Mouse (Mus musculus): ENCODE results near the gene Tmem14a. TPM values are rescaled to one million over a fixed set of nuclear protein-coding genes. Genes with fewer than 3 reads are reported as not detected.

Tmem14a gene
- polyA plus RNA-seq, 1 experiment from 2014 or later, result 16.2 TPM

- H3K4me2 ChIP-seq (ENCODE audit: low read length), result no peak overlapping the region
- no peak overlapping the region for H3K9ac ChIP-seq (replicated peaks; ENCODE audit: low read length)
- no peaks in the 10 kb centered on the region for H3K9me3 ChIP-seq (ENCODE audit: control insufficient read depth, low read length)
- H3K4me3 ChIP-seq (replicated peaks; ENCODE audit: low read depth, low read length), result no peak overlapping the region
- H3K4me1 ChIP-seq (ENCODE audit: control insufficient read depth, insufficient read depth, low read length), result no peaks in the 10 kb centered on the region
- ATAC-seq (ENCODE audit: low FRiP score, low TSS enrichment) (no peak), DNase-seq (no peak)
- 91% methylated on average over 9 of the region's 9 CpGs for WGBS
- H3K27ac ChIP-seq (replicated peaks; ENCODE audit: low read depth, low read length), result no peak overlapping the region
- H3K27me3 ChIP-seq (ENCODE audit: control insufficient read depth, insufficient read depth, low read length), result no peaks in the 10 kb centered on the region
- no peaks in the 10 kb centered on the region for H3K36me3 ChIP-seq (ENCODE audit: control insufficient read depth, insufficient read depth, low read length)
Observed at GRCm38 (mm10) chr1:21248560-21249390, 30.4 kb downstream of the Tmem14a start.

DNA sequence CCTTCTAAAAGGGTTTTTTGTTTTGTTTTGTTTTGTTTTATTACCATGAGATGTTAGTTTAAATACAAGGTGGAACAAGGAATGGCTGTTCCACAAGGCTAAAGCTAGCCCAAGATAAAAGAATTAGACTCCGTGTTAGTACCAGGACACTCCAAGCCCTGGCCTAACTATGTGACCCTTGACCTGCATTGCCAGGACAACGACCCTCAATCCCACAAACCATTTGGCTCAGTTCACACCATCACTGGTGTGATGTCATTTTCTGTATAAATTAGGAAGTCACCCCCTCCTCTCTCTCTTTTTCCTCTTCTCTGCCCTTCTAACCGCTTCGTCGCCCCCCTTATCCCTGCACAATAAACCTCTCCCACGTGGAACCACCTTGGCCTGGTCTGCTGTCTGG lies 33.3 kb downstream of the Tmem14a start:
- no peak for DNase-seq
- no peaks in the 10 kb centered on the region for H3K4me1 ChIP-seq (ENCODE audit: control insufficient read depth, insufficient read depth, low read length)
- 36% methylated on average over 6 of the region's 6 CpGs for WGBS
- ATAC-seq (ENCODE audit: low FRiP score, low TSS enrichment), result no peak
- H3K27me3 ChIP-seq (ENCODE audit: control insufficient read depth, insufficient read depth, low read length), result no peaks in the 10 kb centered on the region
- H3K9me3 ChIP-seq (ENCODE audit: control insufficient read depth, low read length), result no peaks in the 10 kb centered on the region
- H3K9ac ChIP-seq (replicated peaks; ENCODE audit: low read length), result no peak overlapping the region
- H3K4me3 ChIP-seq (replicated peaks; ENCODE audit: low read depth, low read length), result no peak overlapping the region
- H3K4me2 ChIP-seq (ENCODE audit: low read length), result no peak overlapping the region
- no peaks in the 10 kb centered on the region for H3K36me3 ChIP-seq (ENCODE audit: control insufficient read depth, insufficient read depth, low read length)
- no peak overlapping the region for H3K27ac ChIP-seq (replicated peaks; ENCODE audit: low read depth, low read length)

DNA sequence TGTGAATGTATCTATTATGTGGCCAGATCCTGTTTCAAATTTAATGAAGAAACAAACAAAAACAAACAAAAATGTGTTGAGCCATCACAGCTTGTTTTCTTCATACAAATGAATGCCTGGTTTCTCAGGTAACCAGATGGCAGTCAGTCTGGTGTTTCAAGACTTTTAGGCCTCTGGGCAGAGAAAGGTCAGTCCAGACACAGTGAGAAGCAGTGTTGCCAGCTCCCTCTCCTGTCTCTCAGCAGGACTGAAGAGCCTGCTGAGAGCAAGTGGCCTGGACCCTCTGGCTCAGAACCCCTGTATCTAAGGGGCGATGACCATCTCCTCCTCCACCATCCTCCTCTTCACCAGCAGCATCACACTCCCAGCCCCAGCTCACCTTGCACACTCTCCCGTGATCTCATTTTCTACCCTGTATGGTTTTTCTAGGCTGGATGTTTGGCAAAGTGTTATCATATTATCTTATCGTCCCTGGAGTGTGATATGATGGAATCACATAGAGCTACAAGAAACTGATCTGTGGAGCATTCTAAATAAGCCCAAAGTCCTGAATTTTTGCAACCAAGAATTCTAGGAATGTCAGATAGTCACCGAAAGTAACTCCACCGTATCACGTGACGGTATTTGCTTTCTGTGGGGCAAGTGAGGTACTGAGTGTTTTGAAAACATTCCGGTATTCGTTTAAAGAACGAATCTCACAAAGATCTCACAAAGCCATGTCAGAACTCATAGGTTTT lies 34.4 kb downstream of the Tmem14a start:
- H3K9ac ChIP-seq (replicated peaks; ENCODE audit: low read length), result no peak overlapping the region
- no peak overlapping the region for H3K4me3 ChIP-seq (replicated peaks; ENCODE audit: low read depth, low read length)
- no peak overlapping the region for H3K4me2 ChIP-seq (ENCODE audit: low read length)
- no peaks in the 10 kb centered on the region for H3K27me3 ChIP-seq (ENCODE audit: control insufficient read depth, insufficient read depth, low read length)
- ATAC-seq (ENCODE audit: low FRiP score, low TSS enrichment), result no peak
- no peak for DNase-seq
- no peaks in the 10 kb centered on the region for H3K4me1 ChIP-seq (ENCODE audit: control insufficient read depth, insufficient read depth, low read length)
- no peaks in the 10 kb centered on the region for H3K9me3 ChIP-seq (ENCODE audit: control insufficient read depth, low read length)
- no peak overlapping the region for H3K27ac ChIP-seq (replicated peaks; ENCODE audit: low read depth, low read length)
- 88% methylated on average over 10 of the region's 10 CpGs for WGBS
- no peaks in the 10 kb centered on the region for H3K36me3 ChIP-seq (ENCODE audit: control insufficient read depth, insufficient read depth, low read length)

GRCm38 (mm10) chr1:21253303-21253650 lies 34.9 kb downstream of the Tmem14a start:
- Histone ChIP-seq H3K4me3 (replicated peaks; ENCODE audit: low read depth, low read length) (no peak overlapping the region), H3K27ac (replicated peaks; ENCODE audit: low read depth, low read length) (no peak overlapping the region), H3K27me3 (ENCODE audit: control insufficient read depth, insufficient read depth, low read length) (no peaks in the 10 kb centered on the region), H3K4me2 (ENCODE audit: low read length) (no peak overlapping the region), H3K36me3 (ENCODE audit: control insufficient read depth, insufficient read depth, low read length) (no peaks in the 10 kb centered on the region), H3K4me1 (ENCODE audit: control insufficient read depth, insufficient read depth, low read length) (no peaks in the 10 kb centered on the region), H3K9me3 (ENCODE audit: control insufficient read depth, low read length) (no peaks in the 10 kb centered on the region), H3K9ac (replicated peaks; ENCODE audit: low read length) (no peak overlapping the region)
- DNase-seq (no peak), ATAC-seq (ENCODE audit: low FRiP score, low TSS enrichment) (no peak)
- 89% methylated on average over 1 of the region's 1 CpGs for WGBS

GRCm38 (mm10) chr1:21253856-21254255 lies 35.5 kb downstream of the Tmem14a start:
- H3K27ac ChIP-seq (replicated peaks; ENCODE audit: low read depth, low read length), result no peak overlapping the region
- H3K4me1 ChIP-seq (ENCODE audit: control insufficient read depth, insufficient read depth, low read length), result no peaks in the 10 kb centered on the region
- no peaks in the 10 kb centered on the region for H3K27me3 ChIP-seq (ENCODE audit: control insufficient read depth, insufficient read depth, low read length)
- H3K4me3 ChIP-seq (replicated peaks; ENCODE audit: low read depth, low read length), result no peak overlapping the region
- no peaks in the 10 kb centered on the region for H3K9me3 ChIP-seq (ENCODE audit: control insufficient read depth, low read length)
- DNase-seq (no peak), ATAC-seq (ENCODE audit: low FRiP score, low TSS enrichment) (no peak)
- 88% methylated on average over 4 of the region's 4 CpGs for WGBS
- no peak overlapping the region for H3K9ac ChIP-seq (replicated peaks; ENCODE audit: low read length)
- no peaks in the 10 kb centered on the region for H3K36me3 ChIP-seq (ENCODE audit: control insufficient read depth, insufficient read depth, low read length)
- H3K4me2 ChIP-seq (ENCODE audit: low read length), result no peak overlapping the region

GRCm38 (mm10) chr1:21255625-21256345 lies 37.4 kb downstream of the Tmem14a start:
- ATAC-seq (ENCODE audit: low FRiP score, low TSS enrichment) (no peak), DNase-seq (no peak)
- Histone ChIP-seq H3K4me1 (ENCODE audit: control insufficient read depth, insufficient read depth, low read length) (no peaks in the 10 kb centered on the region), H3K27ac (replicated peaks; ENCODE audit: low read depth, low read length) (no peak overlapping the region), H3K27me3 (ENCODE audit: control insufficient read depth, insufficient read depth, low read length) (no peaks in the 10 kb centered on the region), H3K36me3 (ENCODE audit: control insufficient read depth, insufficient read depth, low read length) (no peaks in the 10 kb centered on the region), H3K4me3 (replicated peaks; ENCODE audit: low read depth, low read length) (no peak overlapping the region), H3K9ac (replicated peaks; ENCODE audit: low read length) (no peak overlapping the region), H3K4me2 (ENCODE audit: low read length) (no peak overlapping the region), H3K9me3 (ENCODE audit: control insufficient read depth, low read length) (no peaks in the 10 kb centered on the region)
- 91% methylated on average over 7 of the region's 7 CpGs for WGBS

DNA sequence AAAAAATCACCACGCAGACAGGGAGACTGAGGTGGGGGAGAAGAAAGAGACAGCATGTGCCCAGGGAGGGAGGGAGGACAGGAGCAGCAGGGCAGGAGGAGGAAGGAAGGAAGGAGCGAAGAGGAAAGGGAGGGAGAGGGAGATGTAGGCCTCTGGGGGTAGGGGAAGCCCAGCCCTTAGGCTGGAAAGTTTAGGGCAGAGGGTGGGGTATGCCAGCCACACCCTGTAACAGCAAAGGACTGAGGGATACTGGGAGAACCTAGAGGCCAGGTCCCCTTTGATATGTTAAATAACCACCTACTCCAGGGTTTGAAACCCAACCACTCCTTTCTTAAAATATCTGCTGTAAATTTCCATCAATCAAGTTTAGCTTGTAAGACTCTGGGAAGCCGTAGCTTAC lies 38.0 kb downstream of the Tmem14a start:
- Histone ChIP-seq H3K27me3 (ENCODE audit: control insufficient read depth, insufficient read depth, low read length) (no peaks in the 10 kb centered on the region), H3K9ac (replicated peaks; ENCODE audit: low read length) (no peak overlapping the region), H3K4me1 (ENCODE audit: control insufficient read depth, insufficient read depth, low read length) (no peaks in the 10 kb centered on the region), H3K9me3 (ENCODE audit: control insufficient read depth, low read length) (no peaks in the 10 kb centered on the region), H3K4me3 (replicated peaks; ENCODE audit: low read depth, low read length) (no peak overlapping the region), H3K27ac (replicated peaks; ENCODE audit: low read depth, low read length) (no peak overlapping the region), H3K36me3 (ENCODE audit: control insufficient read depth, insufficient read depth, low read length) (no peaks in the 10 kb centered on the region), H3K4me2 (ENCODE audit: low read length) (no peak overlapping the region)
- no peak for DNase-seq
- ATAC-seq (ENCODE audit: low FRiP score, low TSS enrichment), result no peak
- 58% methylated on average over 3 of the region's 3 CpGs for WGBS

DNA sequence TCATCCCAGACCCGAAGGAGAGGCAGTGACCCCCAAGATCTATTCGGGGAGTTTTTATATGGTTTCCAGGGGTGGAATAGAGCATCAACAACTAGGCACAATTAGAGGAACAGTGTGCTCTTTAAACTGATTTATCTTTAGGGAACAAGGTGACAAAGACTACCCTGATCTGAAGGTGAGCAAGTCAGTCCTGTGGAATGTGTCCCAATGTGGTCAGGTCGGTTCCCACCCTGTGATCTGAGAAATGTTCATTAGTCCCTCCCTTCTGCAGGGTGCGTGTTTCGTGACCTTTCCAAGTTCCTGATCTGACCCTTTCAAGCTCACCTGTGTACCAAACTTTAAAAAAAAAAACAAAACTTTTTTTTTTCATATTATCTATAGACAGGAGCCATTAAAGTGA lies 38.5 kb downstream of the Tmem14a start:
- ATAC-seq (ENCODE audit: low FRiP score, low TSS enrichment) (no peak), DNase-seq (no peak)
- Histone ChIP-seq H3K36me3 (ENCODE audit: control insufficient read depth, insufficient read depth, low read length) (no peaks in the 10 kb centered on the region), H3K27me3 (ENCODE audit: control insufficient read depth, insufficient read depth, low read length) (no peaks in the 10 kb centered on the region), H3K4me3 (replicated peaks; ENCODE audit: low read depth, low read length) (no peak overlapping the region), H3K4me1 (ENCODE audit: control insufficient read depth, insufficient read depth, low read length) (no peaks in the 10 kb centered on the region), H3K9ac (replicated peaks; ENCODE audit: low read length) (no peak overlapping the region), H3K9me3 (ENCODE audit: control insufficient read depth, low read length) (no peaks in the 10 kb centered on the region), H3K27ac (replicated peaks; ENCODE audit: low read depth, low read length) (no peak overlapping the region), H3K4me2 (ENCODE audit: low read length) (no peak overlapping the region)
- 83% methylated on average over 5 of the region's 5 CpGs for WGBS

All from midbrain, embryonic 14.5 days (tissue).